Comparison of ENCODE assay signal across 25 mouse cellular contexts in genomic region chr10:40713829-40714228, GRCm38 (mm10). TPM values are rescaled to one million over a fixed set of nuclear protein-coding genes. Genes with fewer than 3 reads are reported as not detected.
DNase-seq lines count a peak whose midpoint lies in the region; ATAC-seq lines count a peak whose summit lies in the region.
"Had no signal": no experiment of that assay in that cellular context is flagged by ENCODE, and none has a peak within 500 bp of the region (broad histone marks: within the 10 kb centered on the region; RNA-seq: fewer than 3 reads in every experiment).

No protein-coding gene starts in this region.

- no peaks in the 10 kb centered on the region for H3K4me1 ChIP-seq in limb, embryonic 11.5 days (ENCODE audit: control insufficient read depth, insufficient read depth, low read length)
- peaks cover 12% of the 10 kb centered on the region for H3K4me1 ChIP-seq in limb, embryonic 10.5 days
- H3K4me1 ChIP-seq in neural tube, embryonic 14.5 days (ENCODE audit: control insufficient read depth, insufficient read depth, low read length) = no peaks in the 10 kb centered on the region
- H3K4me1 ChIP-seq in neural tube, embryonic 15.5 days = peaks cover 6% of the 10 kb centered on the region; the same call in 1 of the 2 replicates
- H3K4me1 ChIP-seq: forebrain, embryonic 13.5 days; midbrain, embryonic 12.5 days had no signal

- H3K4me3 ChIP-seq in limb, embryonic 11.5 days (ENCODE audit: low read depth, low read length) = no peak overlapping the region
- no peak overlapping the region for H3K4me3 ChIP-seq in limb, embryonic 10.5 days
- H3K4me3 ChIP-seq in neural tube, embryonic 14.5 days (ENCODE audit: low read depth, low read length) = no peak overlapping the region
- H3K4me3 ChIP-seq in neural tube, embryonic 15.5 days (replicated peaks) = no peak overlapping the region
- H3K4me3 ChIP-seq: embryonic facial prominence, embryonic 13.5 days; erythroblast, embryonic 14.5 days; forebrain, embryonic 13.5 days; heart, embryonic 12.5 days; liver, embryonic 15.5 days; lung, embryonic 15.5 days; midbrain, embryonic 12.5 days; stomach, embryonic 15.5 days had no signal

- 84% methylated on average over 9 of the region's 9 CpGs for WGBS in limb, embryonic 11.5 days
- WGBS in limb, embryonic 10.5 days = 85% methylated on average over 9 of the region's 9 CpGs
- 79% methylated on average over 9 of the region's 9 CpGs for WGBS in neural tube, embryonic 14.5 days
- WGBS in neural tube, embryonic 15.5 days = 76% methylated on average over 9 of the region's 9 CpGs

- ATAC-seq in limb, embryonic 11.5 days (ENCODE audit: insufficient number of reproducible peaks, low FRiP score, low TSS enrichment, low read depth) = no peak
- peak; percentile 52; the same call in 1 of the 2 replicates for ATAC-seq in neural tube, embryonic 14.5 days (ENCODE audit: low read depth)
- no peak; the same call in 1 of the 2 replicates for ATAC-seq in neural tube, embryonic 15.5 days (ENCODE audit: low FRiP score)
- no peak for ATAC-seq in inflammation-experienced regulatory T-cells, adult 6 months

- H3K27ac ChIP-seq in limb, embryonic 11.5 days (replicated peaks; ENCODE audit: low read depth, low read length) = no peak overlapping the region
- H3K27ac ChIP-seq in limb, embryonic 10.5 days = no peak overlapping the region
- no peak overlapping the region for H3K27ac ChIP-seq in neural tube, embryonic 14.5 days (ENCODE audit: low read depth, low read length)
- H3K27ac ChIP-seq in neural tube, embryonic 15.5 days (replicated peaks) = no peak overlapping the region
- H3K27ac ChIP-seq: embryonic facial prominence, embryonic 13.5 days; forebrain, embryonic 13.5 days; liver, embryonic 15.5 days; lung, embryonic 15.5 days; midbrain, embryonic 12.5 days; stomach, embryonic 15.5 days had no signal

- no peak overlapping the region for H3K9ac ChIP-seq in limb, embryonic 11.5 days (ENCODE audit: low read length)
- H3K9ac ChIP-seq in neural tube, embryonic 14.5 days (replicated peaks; ENCODE audit: low read depth, low read length) = no peak overlapping the region
- H3K9ac ChIP-seq in neural tube, embryonic 15.5 days (replicated peaks) = no peak overlapping the region
- H3K9ac ChIP-seq: embryonic facial prominence, embryonic 13.5 days; forebrain, embryonic 13.5 days; heart, embryonic 12.5 days; liver, embryonic 15.5 days; lung, embryonic 15.5 days; midbrain, embryonic 12.5 days; stomach, embryonic 15.5 days had no signal

- no peak overlapping the region for H3K4me2 ChIP-seq in limb, embryonic 11.5 days (ENCODE audit: low read depth, severe bottlenecking)
- no peak overlapping the region for H3K4me2 ChIP-seq in neural tube, embryonic 14.5 days (ENCODE audit: low read depth, low read length)
- H3K4me2 ChIP-seq in neural tube, embryonic 15.5 days = no peak overlapping the region
- H3K4me2 ChIP-seq: embryonic facial prominence, embryonic 13.5 days; forebrain, embryonic 13.5 days; heart, embryonic 12.5 days; liver, embryonic 15.5 days; midbrain, embryonic 12.5 days; stomach, embryonic 15.5 days had no signal

- no peaks in the 10 kb centered on the region for H3K9me3 ChIP-seq in limb, embryonic 11.5 days (ENCODE audit: control insufficient read depth, low read length)
- no peaks in the 10 kb centered on the region for H3K9me3 ChIP-seq in limb, embryonic 10.5 days (replicated peaks)
- no peaks in the 10 kb centered on the region for H3K9me3 ChIP-seq in neural tube, embryonic 14.5 days (ENCODE audit: control insufficient read depth, low read length)
- no peaks in the 10 kb centered on the region for H3K9me3 ChIP-seq in neural tube, embryonic 15.5 days (replicated peaks)
- H3K9me3 ChIP-seq: embryonic facial prominence, embryonic 13.5 days; forebrain, embryonic 13.5 days; heart, embryonic 12.5 days; liver, embryonic 15.5 days; lung, embryonic 15.5 days; midbrain, embryonic 12.5 days; stomach, embryonic 15.5 days had no signal

- no peaks in the 10 kb centered on the region for H3K27me3 ChIP-seq in limb, embryonic 11.5 days (ENCODE audit: control insufficient read depth, insufficient read depth, low read length)
- H3K27me3 ChIP-seq in limb, embryonic 10.5 days (ENCODE audit: low read depth, poor library complexity, severe bottlenecking) = no peaks in the 10 kb centered on the region
- no peaks in the 10 kb centered on the region for H3K27me3 ChIP-seq in neural tube, embryonic 14.5 days (ENCODE audit: control insufficient read depth, insufficient read depth, low read length)
- H3K27me3 ChIP-seq in neural tube, embryonic 15.5 days (replicated peaks) = no peaks in the 10 kb centered on the region
- H3K27me3 ChIP-seq: embryonic facial prominence, embryonic 13.5 days; forebrain, embryonic 13.5 days; heart, embryonic 12.5 days; liver, embryonic 15.5 days; lung, embryonic 15.5 days; midbrain, embryonic 12.5 days; Patski; stomach, embryonic 15.5 days had no signal

- no peaks in the 10 kb centered on the region for H3K36me3 ChIP-seq in limb, embryonic 11.5 days (ENCODE audit: control insufficient read depth, insufficient read depth, low read length)
- H3K36me3 ChIP-seq in limb, embryonic 10.5 days = no peaks in the 10 kb centered on the region
- no peaks in the 10 kb centered on the region for H3K36me3 ChIP-seq in neural tube, embryonic 14.5 days (ENCODE audit: control insufficient read depth, insufficient read depth, low read length)
- no peaks in the 10 kb centered on the region for H3K36me3 ChIP-seq in neural tube, embryonic 15.5 days
- H3K36me3 ChIP-seq: embryonic facial prominence, embryonic 13.5 days; heart, embryonic 12.5 days; liver, embryonic 15.5 days; lung, embryonic 15.5 days; midbrain, embryonic 12.5 days; stomach, embryonic 15.5 days had no signal

- DNase-seq in heart, adult 11 months = peak; percentile 75
- no peak for DNase-seq in heart, postnatal 4 days
- peak; percentile 10 for DNase-seq in limb, embryonic 11.5 days (ENCODE audit: low spot score)
- DNase-seq in limb, embryonic 10.5 days (ENCODE audit: low spot score) = no peak
- DNase-seq: cerebellum, adult 8-10 months; cerebellum, postnatal 25 days; gastrocnemius, postnatal 14 days; layer of hippocampus, postnatal 36 days; left cerebral cortex, postnatal 4 days; right cerebral cortex, postnatal 14 days had no signal

RNA-seq across cellular contexts. Expression of gene Mettl24, which starts 30.7 kb away (rescaled TPM):
- total RNA-seq in heart, postnatal 4 days (2021) = 1 to 10 TPM; 2.2 to 2.6 TPM
- 1.2 and 1.3 TPM in 2 replicates for polyA plus RNA-seq in limb, embryonic 11.5 days (2014; fragmentation: Nextera tagmentation; extraction: Ambion mirVana)
- polyA plus RNA-seq in limb, embryonic 10.5 days (2016; fragmentation: Nextera tagmentation; extraction: Ambion mirVana) = 1.6 and 1.8 TPM in 2 replicates
- polyA plus RNA-seq in neural tube, embryonic 14.5 days (2014; fragmentation: Nextera tagmentation; extraction: Ambion mirVana) = 0.83 and 1.1 TPM in 2 replicates
- polyA plus RNA-seq in neural tube, embryonic 15.5 days (2015; fragmentation: Nextera tagmentation; extraction: Ambion mirVana) = 0.84 and 1.2 TPM in 2 replicates
- not detected for polyA plus RNA-seq in inflammation-experienced regulatory T-cells, adult 6 months (2017; shearing (Covaris generic))
- total RNA-seq: hematopoietic stem cell, adult 5-6 weeks; megakaryocyte, adult 5-6 weeks; MEL had no signal
- polyA plus RNA-seq: erythroblast, embryonic 14.5 days; Patski had no signal

Comparison
In these comparisons a context has a peak if more than half of its experiments do, and no peak if none do; other contexts are left out.
1. DNase-seq: peak in heart, adult 11 months (single experiment) and limb, embryonic 11.5 days (single experiment); none in heart, postnatal 4 days (single experiment) and limb, embryonic 10.5 days (single experiment).